Mouse (Mus musculus) thymus, postnatal 0 days (tissue): ENCODE measurements around the gene Zcchc14. TPM values are rescaled to one million over a fixed set of nuclear protein-coding genes. Genes with fewer than 3 reads are reported as not detected.

Experiments
- DNase-seq: peaks from one replicate; pipeline ENCODE4 v3.0.0-alpha.2; 2015; ENCODE audit warnings: low spot score
- polyA plus RNA-seq: library from polyadenylated mRNA; unstranded; fragments of >200 nt; fragmentation: Nextera tagmentation; extraction: Ambion mirVana; gene quantifications from 2 replicates; pipeline ENCODE4 v1.2.1, GENCODE M21; 2015

The Zcchc14 gene
- polyA plus RNA-seq, 1 experiment from 2014 or later: 1.8 TPM

- DNase-seq: no peak
These were observed 100.2 kb downstream of the Zcchc14 start for GRCm38 (mm10) chr8:121552506-121552905.

- DNase-seq: no peak
These were observed 101.4 kb downstream of the Zcchc14 start for GRCm38 (mm10) chr8:121551065-121551985.

- DNase-seq: no peak
These were observed 102.6 kb downstream of the Zcchc14 start for GRCm38 (mm10) chr8:121550056-121550455.

Other genes starting within 250 kb of the Zcchc14 start
- not detected in 2 replicates for gene 1700018B08Rik, start 108.6 kb downstream of the Zcchc14 start, polyA plus RNA-seq
- 14.3 and 18.3 TPM in 2 replicates for gene Fbxo31, start 74.1 kb downstream of the Zcchc14 start, polyA plus RNA-seq
- 325 and 329 TPM in 2 replicates for gene Map1lc3b, start 62.5 kb downstream of the Zcchc14 start, polyA plus RNA-seq
- 0.04 TPM in 1 of 2 replicates, not detected in the other for gene Jph3, start 76.7 kb upstream of the Zcchc14 start, polyA plus RNA-seq
- 31.6 and 32.7 TPM in 2 replicates for gene Klhdc4, start 176.7 kb upstream of the Zcchc14 start, polyA plus RNA-seq